In the genomic region with DNA sequence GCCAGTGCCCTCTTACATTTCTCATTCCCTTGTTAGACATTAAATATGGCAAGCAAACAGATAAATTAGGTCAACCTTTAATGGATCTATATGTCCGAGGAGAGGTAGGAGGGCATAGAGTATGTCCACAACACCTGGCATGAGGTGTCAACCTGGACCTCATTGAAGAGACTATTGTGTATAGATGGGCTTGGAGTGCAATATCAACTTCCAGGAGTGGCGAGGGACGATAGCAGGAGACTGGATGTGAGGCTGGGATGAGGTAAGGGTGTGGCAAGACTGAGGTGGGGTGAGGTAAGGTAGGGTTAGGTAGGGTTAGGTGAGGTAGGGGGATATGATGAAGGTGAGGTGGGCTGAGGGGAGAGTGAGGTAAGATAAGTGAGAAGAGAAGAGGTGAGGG, we compare ENCODE assay signal across 18 mouse cellular contexts.
A peak's percentile ranks its signal among the peaks of the same experiment; 100 is the strongest.
DNase-seq lines count a peak whose midpoint lies in the region; ATAC-seq lines count a peak whose summit lies in the region.
"Had no signal": no experiment of that assay in that cellular context is flagged by ENCODE, and none has a peak within 500 bp of the region (broad histone marks: within the 10 kb centered on the region; RNA-seq: fewer than 3 reads in every experiment).

No protein-coding gene starts in this region.

- H3K27me3 ChIP-seq in neural tube, embryonic 11.5 days (ENCODE audit: control insufficient read depth, insufficient read depth, low read length) = no peaks in the 10 kb centered on the region
- H3K27me3 ChIP-seq in midbrain, embryonic 16.5 days (ENCODE audit: control insufficient read depth, insufficient read depth, low read depth, low read length) = no peaks in the 10 kb centered on the region
- peaks cover 6% of the 10 kb centered on the region; the same call in 1 of the 2 replicates for H3K27me3 ChIP-seq in embryonic facial prominence, embryonic 10.5 days (replicated peaks; ENCODE audit: low read depth, poor library complexity, severe bottlenecking)
- H3K27me3 ChIP-seq: CH12.LX; limb, embryonic 13.5 days had no signal

- no peak overlapping the region for H3K4me2 ChIP-seq in neural tube, embryonic 11.5 days (ENCODE audit: low read depth)
- no peak overlapping the region for H3K4me2 ChIP-seq in midbrain, embryonic 16.5 days (ENCODE audit: low read length)
- H3K4me2 ChIP-seq: limb, embryonic 13.5 days had no signal

- WGBS in neural tube, embryonic 11.5 days = 85% methylated on average over 3 of the region's 3 CpGs
- WGBS in midbrain, embryonic 16.5 days = 91% methylated on average over 3 of the region's 3 CpGs
- 88% methylated on average over 3 of the region's 3 CpGs for WGBS in embryonic facial prominence, embryonic 10.5 days

- no peak overlapping the region for H3K9ac ChIP-seq in neural tube, embryonic 11.5 days (ENCODE audit: low read length)
- no peak overlapping the region for H3K9ac ChIP-seq in midbrain, embryonic 16.5 days (ENCODE audit: low read depth, low read length)
- H3K9ac ChIP-seq: limb, embryonic 13.5 days; liver, embryonic 14.5 days had no signal

- peak overlapping the region; percentile 73 for H3K27ac ChIP-seq in neural tube, embryonic 11.5 days (ENCODE audit: low read depth, low read length)
- peak overlapping the region; percentile 93 for H3K27ac ChIP-seq in midbrain, embryonic 16.5 days (ENCODE audit: low read length)
- no peak overlapping the region for H3K27ac ChIP-seq in embryonic facial prominence, embryonic 10.5 days (replicated peaks)
- H3K27ac ChIP-seq: kidney, postnatal 0 days; limb, embryonic 13.5 days; liver, embryonic 14.5 days had no signal

- no peak overlapping the region for H3K4me3 ChIP-seq in neural tube, embryonic 11.5 days (ENCODE audit: low read depth, low read length)
- H3K4me3 ChIP-seq in midbrain, embryonic 16.5 days (ENCODE audit: low read depth, low read length) = no peak overlapping the region
- H3K4me3 ChIP-seq in embryonic facial prominence, embryonic 10.5 days = no peak overlapping the region
- H3K4me3 ChIP-seq: limb, embryonic 13.5 days had no signal

- no peaks in the 10 kb centered on the region for H3K36me3 ChIP-seq in neural tube, embryonic 11.5 days (ENCODE audit: control insufficient read depth, insufficient read depth, low read length)
- no peaks in the 10 kb centered on the region for H3K36me3 ChIP-seq in midbrain, embryonic 16.5 days (ENCODE audit: control insufficient read depth, insufficient read depth, low read length)
- H3K36me3 ChIP-seq in embryonic facial prominence, embryonic 10.5 days (replicated peaks) = no peaks in the 10 kb centered on the region
- H3K36me3 ChIP-seq: limb, embryonic 13.5 days had no signal

- peaks cover 32% of the 10 kb centered on the region for H3K4me1 ChIP-seq in neural tube, embryonic 11.5 days (ENCODE audit: control insufficient read depth, insufficient read depth, low read length)
- H3K4me1 ChIP-seq in midbrain, embryonic 16.5 days (ENCODE audit: control insufficient read depth, insufficient read depth, low read length) = peaks cover 72% of the 10 kb centered on the region
- H3K4me1 ChIP-seq in embryonic facial prominence, embryonic 10.5 days = peaks cover 38% of the 10 kb centered on the region

- ATAC-seq in neural tube, embryonic 11.5 days (ENCODE audit: insufficient read depth, low FRiP score, low TSS enrichment) = no peak
- no peak for ATAC-seq in midbrain, embryonic 16.5 days
- ATAC-seq in erythroid progenitor cell, adult 5-6 weeks (replicated peaks; ENCODE audit: low FRiP score, poor library complexity, severe bottlenecking) = no peak
- ATAC-seq: intestine, embryonic 16.5 days had no signal

- intact Hi-C loops in heart, postnatal 25 days (cut with DNase I) = no loop called here

- no peaks in the 10 kb centered on the region for H3K9me3 ChIP-seq in neural tube, embryonic 11.5 days (ENCODE audit: control insufficient read depth, low read length)
- H3K9me3 ChIP-seq in midbrain, embryonic 16.5 days (replicated peaks; ENCODE audit: control insufficient read depth, low read length, poor library complexity, severe bottlenecking) = no peaks in the 10 kb centered on the region
- no peaks in the 10 kb centered on the region for H3K9me3 ChIP-seq in embryonic facial prominence, embryonic 10.5 days
- H3K9me3 ChIP-seq: limb, embryonic 13.5 days had no signal

- DNase-seq in heart, adult 11 months = peak; percentile 64
- no peak for DNase-seq in heart, postnatal 25 days (ENCODE audit: low spot score)
- no peak for DNase-seq in neural tube, embryonic 11.5 days (ENCODE audit: low spot score)
- DNase-seq in neural tube, embryonic 10.5 days (ENCODE audit: extremely low spot score, low spot score) = no peak
- no peak for DNase-seq in embryonic facial prominence, embryonic 10.5 days (ENCODE audit: low spot score)
- DNase-seq: cerebellum, postnatal 10 days; embryo, embryonic 11 days; gastrocnemius, postnatal 10 days; heart, postnatal 14 days; right cerebral cortex, postnatal 25 days; thymus, postnatal 25 days had no signal
